ENCODE assay signal across 8 mouse cellular contexts in the genomic region with DNA sequence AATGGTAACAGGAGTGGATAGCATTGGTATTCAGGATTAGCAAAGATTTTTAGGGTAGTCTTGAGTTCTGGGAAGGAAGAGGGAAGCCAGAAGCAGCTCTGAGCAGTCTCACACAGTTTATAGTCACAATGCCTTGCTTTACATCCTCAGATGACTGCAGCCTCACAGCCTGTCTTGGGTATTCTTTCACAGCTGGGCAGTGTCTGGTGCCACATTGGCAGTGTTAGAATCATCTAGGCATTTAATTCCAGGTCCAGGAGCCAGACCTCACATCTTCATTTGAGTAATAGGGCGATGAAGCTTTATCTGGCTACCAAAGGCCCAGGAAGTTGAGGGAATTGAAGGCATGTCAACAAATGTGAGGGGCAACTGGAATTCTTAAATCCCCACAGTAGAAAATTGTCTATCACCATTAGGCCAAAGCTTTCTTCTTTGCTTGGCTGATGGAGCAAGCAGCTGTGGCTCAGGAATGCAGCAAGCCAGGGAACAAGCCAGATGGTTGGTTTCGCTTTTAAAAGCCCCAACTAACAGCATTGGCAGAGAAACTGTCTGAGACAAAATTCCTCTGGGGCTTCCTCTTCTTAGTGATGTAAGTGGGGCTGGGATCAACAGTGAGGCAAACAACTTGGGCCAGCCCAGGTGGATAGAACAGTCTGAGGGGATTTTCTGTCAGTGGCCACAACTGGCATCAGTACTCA. TPM values are rescaled to one million over a fixed set of nuclear protein-coding genes. Genes with fewer than 3 reads are reported as not detected.
DNase-seq lines count a peak whose midpoint lies in the region; ATAC-seq and TF ChIP-seq lines count a peak whose summit lies in the region.

No protein-coding gene starts in this region.

- H3K4me2 ChIP-seq in limb, embryonic 12.5 days, result no peak overlapping the region
- H3K4me2 ChIP-seq in embryonic facial prominence, embryonic 11.5 days (ENCODE audit: low read depth, low read length), result no peak overlapping the region
- no peak overlapping the region for H3K4me2 ChIP-seq in lung, postnatal 0 days (replicated peaks; ENCODE audit: low read depth, low read length)
- no peak overlapping the region for H3K4me2 ChIP-seq in forebrain, embryonic 15.5 days (replicated peaks)
- no peak overlapping the region for H3K4me2 ChIP-seq in hindbrain, embryonic 13.5 days

- no peak for DNase-seq in limb, embryonic 10.5 days (ENCODE audit: low spot score)
- peak; percentile 50 for DNase-seq in embryonic facial prominence, embryonic 11.5 days (ENCODE audit: low spot score)
- peak; percentile 3 to 26 for DNase-seq in kidney, adult 8-10 months
- DNase-seq in lung, postnatal 0 days (ENCODE audit: low spot score), result peak; percentile 77

- H3K4me3 ChIP-seq in limb, embryonic 12.5 days (replicated peaks), result no peak overlapping the region
- H3K4me3 ChIP-seq in limb, embryonic 10.5 days, result no peak overlapping the region
- no peak overlapping the region for H3K4me3 ChIP-seq in embryonic facial prominence, embryonic 11.5 days (ENCODE audit: low read depth, low read length)
- no peak overlapping the region for H3K4me3 ChIP-seq in lung, postnatal 0 days (ENCODE audit: low read depth, low read length)
- no peak overlapping the region for H3K4me3 ChIP-seq in forebrain, embryonic 15.5 days
- H3K4me3 ChIP-seq in hindbrain, embryonic 13.5 days, result no peak overlapping the region

- no peak for TF ChIP-seq EP300 in lung, postnatal 0 days (IDR thresholded peaks at IDR 0.05)

- H3K9ac ChIP-seq in limb, embryonic 12.5 days (replicated peaks), result no peak overlapping the region
- H3K9ac ChIP-seq in embryonic facial prominence, embryonic 11.5 days (replicated peaks; ENCODE audit: low read length), result no peak overlapping the region
- H3K9ac ChIP-seq in lung, postnatal 0 days (replicated peaks; ENCODE audit: low read depth), result no peak overlapping the region
- H3K9ac ChIP-seq in forebrain, embryonic 15.5 days (replicated peaks), result no peak overlapping the region
- no peak overlapping the region for H3K9ac ChIP-seq in hindbrain, embryonic 13.5 days

- 54% methylated on average over 2 of the region's 2 CpGs for WGBS in limb, embryonic 12.5 days
- WGBS in limb, embryonic 10.5 days, result 61% methylated on average over 2 of the region's 2 CpGs
- 60% methylated on average over 2 of the region's 2 CpGs for WGBS in embryonic facial prominence, embryonic 11.5 days
- 65% methylated on average over 2 of the region's 2 CpGs for WGBS in lung, postnatal 0 days
- WGBS in forebrain, embryonic 15.5 days, result 84% methylated on average over 2 of the region's 2 CpGs
- WGBS in hindbrain, embryonic 13.5 days, result 76% methylated on average over 2 of the region's 2 CpGs

- H3K27me3 ChIP-seq in limb, embryonic 12.5 days, result no peaks in the 10 kb centered on the region
- H3K27me3 ChIP-seq in limb, embryonic 10.5 days (ENCODE audit: low read depth, poor library complexity, severe bottlenecking), result no peaks in the 10 kb centered on the region
- H3K27me3 ChIP-seq in embryonic facial prominence, embryonic 11.5 days (ENCODE audit: control insufficient read depth, insufficient read depth, low read length), result no peaks in the 10 kb centered on the region
- no peaks in the 10 kb centered on the region for H3K27me3 ChIP-seq in lung, postnatal 0 days (replicated peaks; ENCODE audit: insufficient read depth, low read length)
- H3K27me3 ChIP-seq in forebrain, embryonic 15.5 days, result no peaks in the 10 kb centered on the region
- H3K27me3 ChIP-seq in hindbrain, embryonic 13.5 days, result no peaks in the 10 kb centered on the region

- peaks cover 9% of the 10 kb centered on the region for H3K4me1 ChIP-seq in limb, embryonic 12.5 days (replicated peaks)
- H3K4me1 ChIP-seq in limb, embryonic 10.5 days, result peaks cover 6% of the 10 kb centered on the region
- H3K4me1 ChIP-seq in embryonic facial prominence, embryonic 11.5 days (ENCODE audit: control insufficient read depth, insufficient read depth, low read length), result no peaks in the 10 kb centered on the region
- H3K4me1 ChIP-seq in lung, postnatal 0 days (ENCODE audit: insufficient read depth, low read depth, low read length), result peaks cover 3% of the 10 kb centered on the region; the same call in 1 of the 2 replicates
- no peaks in the 10 kb centered on the region for H3K4me1 ChIP-seq in forebrain, embryonic 15.5 days
- H3K4me1 ChIP-seq in hindbrain, embryonic 13.5 days (replicated peaks), result no peaks in the 10 kb centered on the region

- H3K27ac ChIP-seq in limb, embryonic 12.5 days, result peak overlapping the region; percentile 59; the same call in 1 of the 2 replicates
- no peak overlapping the region for H3K27ac ChIP-seq in limb, embryonic 10.5 days
- H3K27ac ChIP-seq in embryonic facial prominence, embryonic 11.5 days (replicated peaks; ENCODE audit: low read depth, low read length), result no peak overlapping the region
- peak overlapping the region; percentile 9; the same call in 1 of the 2 replicates for H3K27ac ChIP-seq in lung, postnatal 0 days (ENCODE audit: low read length)
- no peak overlapping the region for H3K27ac ChIP-seq in forebrain, embryonic 15.5 days (replicated peaks)
- H3K27ac ChIP-seq in hindbrain, embryonic 13.5 days, result no peak overlapping the region

- ATAC-seq in limb, embryonic 12.5 days (ENCODE audit: insufficient number of reproducible peaks, insufficient read depth, low FRiP score, low TSS enrichment, low read depth), result peak; percentile 71; the same call in 1 of the 2 replicates
- ATAC-seq in embryonic facial prominence, embryonic 11.5 days (replicated peaks; ENCODE audit: insufficient number of reproducible peaks, low FRiP score, low TSS enrichment, low read depth), result no peak
- peak; percentile 69 for ATAC-seq in lung, postnatal 0 days
- no peak for ATAC-seq in forebrain, embryonic 15.5 days (replicated peaks)
- no peak for ATAC-seq in hindbrain, embryonic 13.5 days (ENCODE audit: low FRiP score)
- ATAC-seq in CD4-positive, CD25-positive, alpha-beta regulatory T cell, adult 4 months, result no peak

- H3K9me3 ChIP-seq in limb, embryonic 12.5 days, result no peaks in the 10 kb centered on the region
- H3K9me3 ChIP-seq in limb, embryonic 10.5 days (replicated peaks), result no peaks in the 10 kb centered on the region
- H3K9me3 ChIP-seq in embryonic facial prominence, embryonic 11.5 days (replicated peaks; ENCODE audit: control insufficient read depth, low read length), result no peaks in the 10 kb centered on the region
- no peaks in the 10 kb centered on the region for H3K9me3 ChIP-seq in lung, postnatal 0 days (ENCODE audit: low read length)
- H3K9me3 ChIP-seq in forebrain, embryonic 15.5 days, result no peaks in the 10 kb centered on the region
- H3K9me3 ChIP-seq in hindbrain, embryonic 13.5 days, result no peaks in the 10 kb centered on the region

- TF ChIP-seq CTCF in lung, postnatal 0 days (IDR thresholded peaks at IDR 0.05), result no peak

- H3K36me3 ChIP-seq in limb, embryonic 12.5 days, result no peaks in the 10 kb centered on the region
- H3K36me3 ChIP-seq in limb, embryonic 10.5 days, result no peaks in the 10 kb centered on the region
- no peaks in the 10 kb centered on the region for H3K36me3 ChIP-seq in embryonic facial prominence, embryonic 11.5 days (replicated peaks; ENCODE audit: control insufficient read depth, insufficient read depth, low read depth, low read length)
- H3K36me3 ChIP-seq in lung, postnatal 0 days (ENCODE audit: insufficient read depth, low read length), result no peaks in the 10 kb centered on the region
- H3K36me3 ChIP-seq in forebrain, embryonic 15.5 days, result no peaks in the 10 kb centered on the region
- H3K36me3 ChIP-seq in hindbrain, embryonic 13.5 days, result no peaks in the 10 kb centered on the region

RNA-seq across cellular contexts. Expression of a gene that starts 30.9 kb away (rescaled TPM):
- not detected in 2 replicates for polyA plus RNA-seq in limb, embryonic 12.5 days (2016; fragmentation: Nextera tagmentation; extraction: Ambion mirVana)
- polyA plus RNA-seq in limb, embryonic 10.5 days (2016; fragmentation: Nextera tagmentation; extraction: Ambion mirVana), result not detected in 2 replicates
- polyA plus RNA-seq in embryonic facial prominence, embryonic 11.5 days (2014; fragmentation: Nextera tagmentation; extraction: Ambion mirVana), result not detected in 2 replicates
- polyA plus RNA-seq in lung, postnatal 0 days (2015; fragmentation: Nextera tagmentation; extraction: Ambion mirVana), result 0.11 TPM in 1 of 2 replicates, not detected in the other
- not detected in 2 replicates for polyA plus RNA-seq in forebrain, embryonic 15.5 days (2015; fragmentation: Nextera tagmentation; extraction: Ambion mirVana)
- not detected in 2 replicates for polyA plus RNA-seq in hindbrain, embryonic 13.5 days (2015; fragmentation: Nextera tagmentation; extraction: Ambion mirVana)
- polyA plus RNA-seq in CD4-positive, CD25-positive, alpha-beta regulatory T cell, adult 4 months (2017; shearing (Covaris generic)), result not detected

Comparison
In these comparisons a context has a peak if more than half of its experiments do, and no peak if none do; other contexts are left out.
1. H3K27ac ChIP-seq: peak in limb, embryonic 12.5 days (single experiment) and lung, postnatal 0 days (single experiment); none in limb, embryonic 10.5 days (single experiment), embryonic facial prominence, embryonic 11.5 days (single experiment), forebrain, embryonic 15.5 days (single experiment) and hindbrain, embryonic 13.5 days (single experiment).
2. ATAC-seq: peak in limb, embryonic 12.5 days (single experiment) and lung, postnatal 0 days (single experiment); none in embryonic facial prominence, embryonic 11.5 days (single experiment), forebrain, embryonic 15.5 days (single experiment), hindbrain, embryonic 13.5 days (single experiment) and CD4-positive, CD25-positive, alpha-beta regulatory T cell, adult 4 months (single experiment).